ENCODE assay signal across 8 mouse cellular contexts in the genomic region with DNA sequence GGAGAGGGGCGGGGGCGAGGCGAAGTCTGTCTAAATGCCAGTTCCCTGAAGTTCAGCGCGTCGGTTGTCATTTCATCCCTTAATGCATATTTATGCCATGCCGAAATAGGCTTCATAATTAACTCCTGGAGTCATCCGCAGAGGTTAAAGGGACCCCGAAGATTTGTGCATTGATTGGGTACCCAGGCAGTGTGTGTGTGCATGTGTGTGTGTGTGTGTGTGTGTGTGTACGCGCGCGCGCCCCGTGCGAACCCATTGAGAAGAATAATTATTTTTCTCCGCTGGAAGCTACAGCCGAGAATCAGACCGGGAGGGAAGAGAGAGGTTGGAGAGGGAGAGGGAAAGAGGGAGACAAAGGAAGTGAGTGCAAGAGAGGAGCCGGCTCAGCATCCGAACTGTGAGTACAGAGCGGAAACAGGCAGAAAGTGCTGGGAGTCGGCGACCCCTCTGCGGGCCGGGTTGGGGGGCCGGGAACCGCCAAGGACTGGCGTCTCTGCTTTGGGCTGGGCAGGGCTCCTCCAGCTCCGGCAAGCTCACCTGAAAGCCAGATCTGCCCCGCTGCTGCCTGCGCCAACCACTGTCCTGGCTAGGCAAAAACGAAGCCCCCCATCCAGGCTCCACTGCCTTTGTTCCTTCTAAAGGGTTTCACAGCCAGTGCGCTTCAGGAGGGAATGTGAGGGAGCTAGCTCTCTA. TPM values are rescaled to one million over a fixed set of nuclear protein-coding genes. Genes with fewer than 3 reads are reported as not detected.
A peak's percentile ranks its signal among the peaks of the same experiment; 100 is the strongest.
DNase-seq lines count a peak whose midpoint lies in the region; ATAC-seq lines count a peak whose summit lies in the region.

A gene (plus strand): TSS at position 339 of the 693 bp plus-strand sequence.
A gene (plus strand): TSS at position 365 of the 693 bp plus-strand sequence.

- whole genome bisulfite sequencing in limb, embryonic 10.5 days: under 1% methylated on average over 34 of the region's 34 CpGs
- 1% methylated on average over 34 of the region's 34 CpGs for WGBS in neural tube, embryonic 15.5 days

- no peak for DNase-seq in frontal cortex, postnatal 36 days (ENCODE audit: low spot score in 2 of 2)
- peak; percentile 58 for DNase-seq in retina, embryonic 14.5 days (ENCODE audit: low spot score)
- DNase-seq in retina, postnatal 1 day: no peak
- DNase-seq in limb, embryonic 10.5 days (ENCODE audit: low spot score): peak; percentile 66
- DNase-seq in urinary bladder, postnatal 14 days (ENCODE audit: low spot score): no peak

- no peaks in the 10 kb centered on the region for H3K9me3 ChIP-seq in limb, embryonic 10.5 days (replicated peaks)
- H3K9me3 ChIP-seq in neural tube, embryonic 15.5 days (replicated peaks): no peaks in the 10 kb centered on the region

- H3K4me1 ChIP-seq in limb, embryonic 10.5 days: peaks cover 72% of the 10 kb centered on the region
- peaks cover 72% of the 10 kb centered on the region for H3K4me1 ChIP-seq in neural tube, embryonic 15.5 days

- H3K9ac ChIP-seq in neural tube, embryonic 15.5 days (replicated peaks): peak within 1 kb of the TSS; percentile 95

- ATAC-seq in frontal cortex, adult (ENCODE audit: low TSS enrichment): peak; percentile 29; the same call in 1 of the 2 replicates
- ATAC-seq in neural tube, embryonic 15.5 days (ENCODE audit: low FRiP score): peak; percentile 44
- ATAC-seq in erythroid progenitor cell, adult 5-6 weeks (replicated peaks; ENCODE audit: low FRiP score, poor library complexity, severe bottlenecking): no peak

- H3K36me3 ChIP-seq in limb, embryonic 10.5 days: no peaks in the 10 kb centered on the region
- no peaks in the 10 kb centered on the region for H3K36me3 ChIP-seq in neural tube, embryonic 15.5 days

- H3K4me2 ChIP-seq in neural tube, embryonic 15.5 days: peak within 1 kb of the TSS; percentile 68

- peaks cover 82% of the 10 kb centered on the region for H3K27me3 ChIP-seq in limb, embryonic 10.5 days (ENCODE audit: low read depth, poor library complexity, severe bottlenecking)
- peaks cover 3% of the 10 kb centered on the region; the same call in 1 of the 2 replicates for H3K27me3 ChIP-seq in neural tube, embryonic 15.5 days (replicated peaks)

- H3K4me3 ChIP-seq in limb, embryonic 10.5 days: peak within 1 kb of the TSS; percentile 75
- H3K4me3 ChIP-seq in neural tube, embryonic 15.5 days (replicated peaks): peak within 1 kb of the TSS; percentile 79

- peak within 1 kb of the TSS; percentile 96 for H3K27ac ChIP-seq in limb, embryonic 10.5 days
- peak within 1 kb of the TSS; percentile 99 for H3K27ac ChIP-seq in neural tube, embryonic 15.5 days (replicated peaks)

RNA-seq across cellular contexts. Expression of the first gene that starts in this region (rescaled TPM):
- 1.3 and 1.7 TPM in 2 replicates for polyA plus RNA-seq in limb, embryonic 10.5 days (2016; fragmentation: Nextera tagmentation; extraction: Ambion mirVana)
- polyA plus RNA-seq in neural tube, embryonic 15.5 days (2015; fragmentation: Nextera tagmentation; extraction: Ambion mirVana): 16.9 and 17.6 TPM in 2 replicates
- total RNA-seq in erythroid progenitor cell, adult 5-6 weeks (2015; ENCODE audit: low replicate concordance): not detected in 2 replicates
- total RNA-seq in erythroid progenitor cell, adult 5-6 weeks (2017; ENCODE audit: low replicate concordance): not detected in 2 replicates

RNA-seq across cellular contexts. Expression of the second gene that starts in this region (rescaled TPM):
- 0.64 and 0.65 TPM in 2 replicates for polyA plus RNA-seq in limb, embryonic 10.5 days (2016; fragmentation: Nextera tagmentation; extraction: Ambion mirVana)
- polyA plus RNA-seq in neural tube, embryonic 15.5 days (2015; fragmentation: Nextera tagmentation; extraction: Ambion mirVana): 1.4 and 1.6 TPM in 2 replicates
- not detected in 2 replicates for total RNA-seq in erythroid progenitor cell, adult 5-6 weeks (2015; ENCODE audit: low replicate concordance)
- total RNA-seq in erythroid progenitor cell, adult 5-6 weeks (2017; ENCODE audit: low replicate concordance): not detected in 2 replicates

Comparison
In these comparisons a context has a peak if more than half of its experiments do, and no peak if none do; other contexts are left out.
1. DNase-seq: peak in retina, embryonic 14.5 days (single experiment) and limb, embryonic 10.5 days (single experiment); none in frontal cortex, postnatal 36 days (0 of 2), retina, postnatal 1 day (single experiment) and urinary bladder, postnatal 14 days (single experiment).